Mouse (Mus musculus): ENCODE measurements around the gene Mdk.

Gene Mdk

GRCm38 (mm10) chr2:91913328-91914110 lies 18.6 kb downstream of the Mdk start:
- DNase-seq (ENCODE audit: low read depth, low spot score), result no peak

GRCm38 (mm10) chr2:91912616-91913015 lies 19.5 kb downstream of the Mdk start:
- no peak for DNase-seq (ENCODE audit: low read depth, low spot score)

- DNase-seq (ENCODE audit: low read depth, low spot score), result no peak
Measured at GRCm38 (mm10) chr2:91906141-91906540, 26.0 kb downstream of the Mdk start.

GRCm38 (mm10) chr2:91904618-91905307 lies 27.3 kb downstream of the Mdk start:
- DNase-seq (ENCODE audit: low read depth, low spot score), result peak; percentile 75

- DNase-seq (ENCODE audit: low read depth, low spot score), result no peak
Measured at GRCm38 (mm10) chr2:91903171-91903925, 28.7 kb downstream of the Mdk start.

- no peak for DNase-seq (ENCODE audit: low read depth, low spot score)
Measured at GRCm38 (mm10) chr2:91902336-91902735, 29.8 kb downstream of the Mdk start.

GRCm38 (mm10) chr2:91900431-91900830 lies 31.7 kb downstream of the Mdk start:
- no peak for DNase-seq (ENCODE audit: low read depth, low spot score)

- no peak for DNase-seq (ENCODE audit: low read depth, low spot score)
Measured at GRCm38 (mm10) chr2:91899141-91899540, 33.0 kb downstream of the Mdk start.

GRCm38 (mm10) chr2:91897968-91898367 lies 34.1 kb downstream of the Mdk start:
- DNase-seq (ENCODE audit: low read depth, low spot score), result no peak

GRCm38 (mm10) chr2:91895401-91895800 lies 36.7 kb downstream of the Mdk start:
- no peak for DNase-seq (ENCODE audit: low read depth, low spot score)

- DNase-seq (ENCODE audit: low read depth, low spot score), result no peak
Measured at GRCm38 (mm10) chr2:91894716-91895115, 37.4 kb downstream of the Mdk start.

- no peak for DNase-seq (ENCODE audit: low read depth, low spot score)
Measured at GRCm38 (mm10) chr2:91884616-91885015, 47.5 kb downstream of the Mdk start.

- no peak for DNase-seq (ENCODE audit: low read depth, low spot score)
Measured at GRCm38 (mm10) chr2:91883961-91884360, 48.1 kb downstream of the Mdk start.
